Mouse (Mus musculus) MEL (cell line): ENCODE measurements around the gene Faim2. TPM values are rescaled to one million over a fixed set of nuclear protein-coding genes. Genes with fewer than 3 reads are reported as not detected.

Experiments
- DNase-seq: peaks from one replicate; pipeline ENCODE4 v3.0.0; 2011; ENCODE audit warnings: low read depth, low spot score
- H3K27ac ChIP-seq: 2 replicates; pipeline ENCODE4 v1.5.1; 2012; ENCODE audit warnings: low read depth, mild to moderate bottlenecking, control low read depth, low read length, moderate library complexity; ENCODE audit not compliant: control insufficient read depth
- H3K27me3 ChIP-seq, 2 experiments: fragments of 150-350 bp in 1 of 2; sonication (generic) in 1 of 2; 2 replicates each; pipeline ENCODE4 v1.6.1; 2012; ENCODE audit warnings: low read length in 2 of 2, mild to moderate bottlenecking in 2 of 2, improper control_type of control experiment in 1 of 2, moderate library complexity in 1 of 2; ENCODE audit not compliant: insufficient read depth in 2 of 2, control insufficient read depth in 1 of 2
- H3K36me3 ChIP-seq, 2 experiments: 2 replicates each; pipeline ENCODE4 v1.6.1; 2012 to 2014; ENCODE audit warnings: low read length in 2 of 2, improper control_type of control experiment in 1 of 2, inconsistent platforms in 1 of 2, mild to moderate bottlenecking in 1 of 2; ENCODE audit not compliant: insufficient read depth in 2 of 2, control insufficient read depth in 1 of 2
- H3K4me1 ChIP-seq, 2 experiments: fragments of 150-350 bp in 1 of 2; sonication (generic) in 1 of 2; 2 replicates each; pipeline ENCODE4 v1.6.1; 2012; ENCODE audit warnings: low read length in 2 of 2, improper control_type of control experiment in 1 of 2, mild to moderate bottlenecking in 1 of 2; ENCODE audit not compliant: insufficient read depth in 2 of 2, control insufficient read depth in 1 of 2
- H3K4me3 ChIP-seq, 2 experiments: fragments of 150-350 bp in 1 of 2; sonication (generic) in 1 of 2; 2 replicates each; pipeline ENCODE4 v1.5.1; 2012; ENCODE audit warnings: low read depth in 2 of 2, low read length in 2 of 2, mild to moderate bottlenecking in 2 of 2, moderate library complexity in 2 of 2, control low read depth in 1 of 2, improper control_type of control experiment in 1 of 2; ENCODE audit not compliant: control insufficient read depth in 1 of 2, insufficient read depth in 1 of 2
- H3K79me2 ChIP-seq: 2 replicates; pipeline ENCODE4 v1.6.1; 2012; ENCODE audit warnings: mild to moderate bottlenecking, low read length, moderate library complexity; ENCODE audit not compliant: control insufficient read depth, poor library complexity, insufficient read depth
- H3K9ac ChIP-seq: 2 replicates; pipeline ENCODE4 v1.6.1; 2012; ENCODE audit warnings: low read depth, mild to moderate bottlenecking, control low read depth, low read length, moderate library complexity; ENCODE audit not compliant: control insufficient read depth, poor library complexity, severe bottlenecking
- H3K9me3 ChIP-seq: fragments of 150-350 bp; sonication (generic); replicated peaks from 2 replicates; pipeline ENCODE4 v1.6.1; 2012; ENCODE audit warnings: mild to moderate bottlenecking, low read length, improper control_type of control experiment, moderate library complexity; ENCODE audit not compliant: insufficient read depth
- CHD1 ChIP-seq: IDR thresholded peaks from 2 replicates; pipeline ENCODE4 v1.6.1; 2012; ENCODE audit warnings: low read depth, mild to moderate bottlenecking, inconsistent platforms, low read length, improper control_type of control experiment
- E2F4 ChIP-seq: IDR thresholded peaks from 2 replicates; pipeline ENCODE4 v1.6.1; 2011; ENCODE audit warnings: low read depth, low read length, improper control_type of control experiment, borderline replicate concordance
- EP300 ChIP-seq, 2 experiments: IDR thresholded peaks; 2 replicates each; pipeline ENCODE4 v1.6.1; 2011; ENCODE audit warnings: improper control_type of control experiment in 2 of 2, low read length in 2 of 2, low read depth in 1 of 2, mild to moderate bottlenecking in 1 of 2
- GABPA ChIP-seq: IDR thresholded peaks from 2 replicates; pipeline ENCODE4 v1.6.1; 2012; ENCODE audit warnings: low read depth, mild to moderate bottlenecking, inconsistent platforms, low read length, improper control_type of control experiment, moderate library complexity
- HCFC1 ChIP-seq: IDR thresholded peaks from 2 replicates; pipeline ENCODE4 v1.6.1; 2012; ENCODE audit warnings: low read depth, mild to moderate bottlenecking, inconsistent platforms, low read length, improper control_type of control experiment, moderate library complexity
- KAT2A ChIP-seq: conservative IDR thresholded peaks from 2 replicates; pipeline ENCODE4 v1.6.1; 2012; ENCODE audit warnings: low read depth, low read length, improper control_type of control experiment, inconsistent platforms
- MAFK ChIP-seq: IDR thresholded peaks from 2 replicates; pipeline ENCODE4 v1.6.1; 2011; ENCODE audit warnings: low read depth, mild to moderate bottlenecking, low read length, improper control_type of control experiment, borderline replicate concordance
- MAZ ChIP-seq: IDR thresholded peaks from 2 replicates; pipeline ENCODE4 v1.6.1; 2012; ENCODE audit warnings: low read depth, mild to moderate bottlenecking, inconsistent platforms, low read length, improper control_type of control experiment
- MEF2A ChIP-seq: IDR thresholded peaks from 2 replicates; pipeline ENCODE4 v1.6.1; 2014; ENCODE audit warnings: low read depth, mild to moderate bottlenecking, inconsistent platforms, low read length, improper control_type of control experiment; ENCODE audit not compliant: poor library complexity, insufficient replicate concordance, severe bottlenecking; ENCODE audit errors: extremely low read depth
- MYB ChIP-seq: IDR thresholded peaks from 2 replicates; pipeline ENCODE4 v1.6.1; 2011; ENCODE audit warnings: mild to moderate bottlenecking, low read depth, low read length, improper control_type of control experiment
- MYC ChIP-seq: IDR thresholded peaks from 2 replicates; pipeline ENCODE4 v1.6.1; 2011; ENCODE audit warnings: low read depth, mild to moderate bottlenecking, low read length, improper control_type of control experiment, moderate library complexity
- NELFE ChIP-seq: IDR thresholded peaks from 2 replicates; pipeline ENCODE4 v1.6.1; 2011; ENCODE audit warnings: low read depth, low read length, improper control_type of control experiment
- RAD21 ChIP-seq: IDR thresholded peaks from 2 replicates; pipeline ENCODE4 v1.6.1; 2011; ENCODE audit warnings: mild to moderate bottlenecking, low read depth, low read length, improper control_type of control experiment
- RCOR1 ChIP-seq: IDR thresholded peaks from 2 replicates; pipeline ENCODE4 v1.6.1; 2012; ENCODE audit warnings: low read depth, mild to moderate bottlenecking, inconsistent platforms, low read length, improper control_type of control experiment
- TCF12 ChIP-seq: IDR thresholded peaks from 2 replicates; pipeline ENCODE4 v1.6.1; 2014; ENCODE audit warnings: low read depth, mild to moderate bottlenecking, inconsistent platforms, low read length, improper control_type of control experiment, moderate library complexity
- UBTF ChIP-seq: IDR thresholded peaks from 2 replicates; pipeline ENCODE4 v1.6.1; 2012; ENCODE audit warnings: low read depth, mild to moderate bottlenecking, inconsistent platforms, low read length, improper control_type of control experiment, moderate library complexity, borderline replicate concordance; ENCODE audit not compliant: insufficient read depth
- USF1 ChIP-seq: IDR thresholded peaks from 2 replicates; pipeline ENCODE4 v1.6.1; 2014; ENCODE audit warnings: low read depth, mild to moderate bottlenecking, inconsistent platforms, low read length, improper control_type of control experiment, moderate library complexity
- ZC3H11A ChIP-seq: IDR thresholded peaks from 2 replicates; pipeline ENCODE4 v1.6.1; 2012; ENCODE audit warnings: low read depth, mild to moderate bottlenecking, inconsistent platforms, low read length, improper control_type of control experiment
- polyA plus RNA-seq, 2 experiments: library from polyadenylated mRNA; stranded (reverse) in 1 of 2; unstranded in 1 of 2; fragments of >175 nt in 1 of 2; fragments of >200 nt in 1 of 2; gene quantifications; 2 replicates each; pipeline versions ENCODE4 v1.2.1 to v1.2.4; 2012; ENCODE audit warnings: low replicate concordance in 2 of 2, low read depth in 1 of 2; ENCODE audit not compliant: insufficient read length in 2 of 2, insufficient read depth in 1 of 2, missing spikeins in 1 of 2
- total RNA-seq: library from RNA; depleted of rRNA; stranded (reverse); fragments of 300-350 nt; gene quantifications from 2 replicates; pipeline ENCODE4 v1.2.3, GENCODE M21; 2012

Gene Faim2
- total and polyA plus RNA-seq, 3 experiments, result 0.06 to 0.08 TPM; not detected in 1

DNA sequence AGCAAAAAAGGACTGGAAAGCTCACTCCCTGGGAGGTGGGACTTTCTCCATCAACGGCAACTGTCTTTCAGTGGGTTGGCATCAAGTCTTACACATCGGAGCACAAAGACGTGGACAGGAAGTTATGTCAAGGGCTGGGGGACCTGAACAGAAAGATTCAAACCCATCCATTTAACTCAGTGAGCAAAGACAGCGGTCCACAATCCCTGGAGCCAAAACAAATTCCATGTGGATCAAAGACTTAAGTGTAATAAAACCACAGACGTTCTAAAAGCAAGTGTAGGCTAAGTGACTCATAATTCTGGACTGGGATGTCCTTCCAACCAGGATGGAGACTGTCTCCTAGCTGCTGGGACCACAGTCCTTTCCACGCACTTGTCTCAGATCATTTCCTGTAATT lies 19.8 kb upstream of the Faim2 start:
- Histone ChIP-seq H3K9ac (no peak overlapping the region), H3K27me3 (peaks cover 9 to 14% of the 10 kb centered on the region in 2 experiments), H3K27ac (no peak overlapping the region), H3K36me3 (no peaks in the 10 kb centered on the region)
- TF ChIP-seq KAT2A (no peak), MAFK (no peak), MYB (no peak), UBTF (no peak), ZC3H11A (no peak)
- TF ChIP-seq, all 39 proteins: peak for 0
- Histone ChIP-seq H3K4me3 (no peak overlapping the region), H3K79me2 (no peaks in the 10 kb centered on the region), H3K9me3 (no peaks in the 10 kb centered on the region), H3K4me1 (no peaks in the 10 kb centered on the region)
- DNase-seq, result no peak

DNA sequence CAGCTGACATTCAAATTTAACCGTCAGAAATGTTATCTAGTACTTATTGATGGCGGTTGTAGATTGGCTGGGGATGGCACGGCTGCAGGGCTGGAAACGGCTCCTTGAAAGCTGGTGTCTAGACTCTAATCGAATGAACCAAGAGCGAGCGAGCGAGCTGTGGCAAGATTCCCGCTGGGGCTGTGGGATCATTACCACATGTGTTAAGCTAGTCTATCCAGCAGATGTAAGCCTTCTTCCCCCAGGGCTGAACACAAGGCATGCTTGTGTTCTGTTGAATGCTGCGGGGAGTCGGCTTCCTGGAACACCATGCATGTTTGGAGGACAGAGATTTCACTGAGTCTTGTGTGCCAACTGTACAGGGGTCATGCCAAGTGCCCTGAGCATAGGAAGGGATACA lies 18.6 kb upstream of the Faim2 start:
- no peak for TF ChIP-seq USF1
- no peak for TF ChIP-seq MEF2A
- TF ChIP-seq NELFE, result no peak
- Histone ChIP-seq H3K9me3 (no peaks in the 10 kb centered on the region), H3K27ac (no peak overlapping the region), H3K27me3 (peaks cover 10 to 23% of the 10 kb centered on the region in 2 experiments), H3K4me3 (no peak overlapping the region), H3K36me3 (no peaks in the 10 kb centered on the region), H3K4me1 (no peaks in the 10 kb centered on the region), H3K9ac (no peak overlapping the region), H3K79me2 (no peaks in the 10 kb centered on the region)
- no peak for DNase-seq

DNA sequence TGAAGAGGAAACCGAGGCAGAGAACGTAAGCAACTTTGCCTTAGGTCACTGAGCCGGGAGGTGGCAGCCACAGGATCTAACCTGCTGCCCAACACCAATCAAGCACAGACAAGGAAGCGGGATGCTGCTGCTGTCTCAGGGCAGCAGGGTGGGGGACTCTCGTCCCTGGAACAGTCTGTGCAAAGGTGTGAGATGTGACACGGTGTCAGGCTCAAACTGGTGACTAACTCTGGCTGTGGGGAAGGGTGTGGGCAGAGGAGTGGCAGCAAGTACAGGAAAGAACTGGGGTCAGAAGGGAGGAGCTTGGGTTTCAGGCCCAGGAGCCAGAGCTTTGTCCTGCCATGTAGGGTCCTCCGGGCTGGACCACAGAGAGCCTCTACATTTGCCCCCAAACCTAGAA lies 16.1 kb upstream of the Faim2 start:
- DNase-seq, result no peak
- Histone ChIP-seq H3K9me3 (no peaks in the 10 kb centered on the region), H3K27ac (no peak overlapping the region), H3K36me3 (no peaks in the 10 kb centered on the region)
- TF ChIP-seq EP300 (IDR thresholded peaks at IDR 0.05; ENCODE audit: low read depth in 1 of 2, low read length in 2 of 2) (no peak), CHD1 (no peak), MAZ (no peak), TCF12 (no peak), HCFC1 (no peak), GABPA (no peak), RCOR1 (no peak), E2F4 (no peak), MYC (no peak), MEF2A (no peak), ZC3H11A (no peak), RAD21 (no peak)
- TF ChIP-seq, all 39 proteins: peak for 0
- H3K27me3 ChIP-seq, result peaks cover 21 to 40% of the 10 kb centered on the region in 2 experiments
- no peaks in the 10 kb centered on the region for H3K79me2 ChIP-seq
- H3K4me1 ChIP-seq, result no peaks in the 10 kb centered on the region
- H3K9ac ChIP-seq, result no peak overlapping the region
- H3K4me3 ChIP-seq, result no peak overlapping the region
